Mouse (Mus musculus): ENCODE results near the gene Cacna2d2. TPM values are rescaled to one million over a fixed set of nuclear protein-coding genes. Genes with fewer than 3 reads are reported as not detected.

The Cacna2d2 gene
- polyA plus RNA-seq, 2 experiments: 0.29 to 9.3 TPM

DNA sequence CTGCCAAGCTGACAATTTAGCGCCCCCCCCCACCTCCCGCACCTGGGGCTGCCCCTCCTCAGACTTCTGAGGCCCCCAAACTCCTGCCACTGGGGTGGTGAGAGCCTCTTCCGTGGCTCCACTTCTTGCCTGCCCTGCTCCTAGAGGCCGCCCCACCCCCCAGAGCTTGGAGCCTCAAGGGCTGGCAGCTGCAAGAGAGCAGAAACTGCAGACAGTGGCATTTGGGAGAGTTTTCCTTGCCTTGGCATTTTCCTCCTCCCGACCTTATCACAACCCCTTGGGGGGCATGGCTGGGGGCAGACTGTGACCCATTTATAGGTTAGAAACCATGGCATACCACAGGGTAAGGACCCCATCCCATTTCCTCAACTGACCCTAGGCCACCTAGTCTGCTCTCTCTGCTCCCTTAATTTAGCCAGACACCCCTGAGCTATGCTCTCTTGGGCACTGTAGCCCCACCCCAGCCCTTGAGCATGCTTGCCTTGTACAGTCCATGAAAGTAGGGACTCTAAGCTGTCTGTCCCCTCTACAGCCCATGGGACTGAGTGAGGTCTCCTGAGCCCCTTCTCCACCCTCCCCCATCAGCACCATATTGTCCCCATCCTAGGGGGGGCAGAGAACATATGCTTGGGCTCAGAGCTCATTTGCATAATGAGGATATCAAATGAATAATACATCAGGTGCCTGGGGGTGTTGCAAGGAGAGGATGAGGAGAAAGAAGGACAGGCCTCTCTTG is 29.2 kb downstream of the Cacna2d2 start:
- ATAC-seq (ENCODE audit: low FRiP score, low read depth) (no peak), DNase-seq (ENCODE audit: low spot score) (no peak)
- H3K27ac ChIP-seq (replicated peaks; ENCODE audit: low read depth, low read length): no peak overlapping the region
- H3K9me3 ChIP-seq (ENCODE audit: control insufficient read depth, low read length): no peaks in the 10 kb centered on the region
- no peaks in the 10 kb centered on the region for H3K27me3 ChIP-seq (ENCODE audit: control insufficient read depth, insufficient read depth, low read length)
- H3K9ac ChIP-seq (ENCODE audit: low read depth, low read length, severe bottlenecking): no peak overlapping the region
- WGBS: 39% methylated on average over 5 of the region's 5 CpGs
- TF ChIP-seq POLR2A (IDR thresholded peaks at IDR 0.05; ENCODE audit: borderline replicate concordance, extremely low read depth, insufficient read depth, insufficient read length): no peak
- H3K4me1 ChIP-seq (ENCODE audit: control insufficient read depth, insufficient read depth, low read length): no peaks in the 10 kb centered on the region
- no peaks in the 10 kb centered on the region for H3K36me3 ChIP-seq (ENCODE audit: control insufficient read depth, insufficient read depth, low read length)
- no peak overlapping the region for H3K4me2 ChIP-seq (replicated peaks; ENCODE audit: low read depth, low read length, severe bottlenecking)
- no peak overlapping the region for H3K4me3 ChIP-seq (replicated peaks; ENCODE audit: low read length)

DNA sequence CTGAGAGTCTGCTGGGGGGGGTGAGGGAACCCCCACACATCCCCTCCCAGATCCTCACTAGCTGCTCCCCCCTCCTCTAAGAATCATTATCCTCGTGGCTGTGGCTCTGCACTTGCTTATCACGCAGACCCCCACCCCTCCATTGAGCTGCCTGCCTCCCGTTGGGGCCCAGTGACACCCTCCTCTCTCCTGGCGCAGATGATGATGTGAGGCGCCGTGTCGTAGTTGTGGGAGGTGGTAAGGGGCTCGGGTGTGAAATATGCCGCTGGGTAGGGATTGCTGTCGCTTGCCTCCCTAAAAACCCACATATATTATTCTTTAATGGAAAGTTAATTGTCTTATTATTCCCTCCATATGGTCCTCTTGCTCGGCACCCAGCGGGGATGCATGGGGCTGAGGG is 31.0 kb downstream of the Cacna2d2 start:
- no peak for ATAC-seq (ENCODE audit: low FRiP score, low read depth)
- H3K27ac ChIP-seq (replicated peaks; ENCODE audit: low read depth, low read length): no peak overlapping the region
- H3K9me3 ChIP-seq (ENCODE audit: control insufficient read depth, low read length): no peaks in the 10 kb centered on the region
- no peak overlapping the region for H3K4me2 ChIP-seq (replicated peaks; ENCODE audit: low read depth, low read length, severe bottlenecking)
- H3K9ac ChIP-seq (ENCODE audit: low read depth, low read length, severe bottlenecking): no peak overlapping the region
- WGBS: 34% methylated on average over 11 of the region's 12 CpGs
- H3K4me1 ChIP-seq (ENCODE audit: control insufficient read depth, insufficient read depth, low read length): peaks cover 11% of the 10 kb centered on the region
- no peaks in the 10 kb centered on the region for H3K36me3 ChIP-seq (ENCODE audit: control insufficient read depth, insufficient read depth, low read length)
- no peaks in the 10 kb centered on the region for H3K27me3 ChIP-seq (ENCODE audit: control insufficient read depth, insufficient read depth, low read length)
- TF ChIP-seq POLR2A (IDR thresholded peaks at IDR 0.05; ENCODE audit: borderline replicate concordance, extremely low read depth, insufficient read depth, insufficient read length): no peak
- H3K4me3 ChIP-seq (replicated peaks; ENCODE audit: low read length): no peak overlapping the region
- DNase-seq (ENCODE audit: low spot score): no peak

DNA sequence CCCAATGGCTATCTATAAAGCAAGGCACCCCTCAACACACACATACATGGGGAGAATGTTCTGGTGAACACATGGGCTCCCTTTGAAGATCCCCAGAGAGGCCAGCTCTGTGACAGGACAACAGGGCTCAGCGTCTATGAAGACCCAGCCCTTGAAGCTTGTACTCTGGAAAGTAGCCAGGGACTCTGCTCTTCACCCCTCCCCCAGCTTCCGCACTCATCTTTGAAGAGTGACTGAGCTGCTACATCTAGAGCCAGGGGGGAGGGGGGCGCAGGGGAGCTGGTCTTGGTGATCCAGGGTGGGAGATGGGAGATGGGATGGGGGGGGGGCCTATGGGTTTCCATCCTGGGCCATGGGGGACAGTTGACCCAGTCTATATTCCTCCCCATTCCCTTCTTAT is 33.1 kb downstream of the Cacna2d2 start:
- no peaks in the 10 kb centered on the region for H3K27me3 ChIP-seq (ENCODE audit: control insufficient read depth, insufficient read depth, low read length)
- H3K9me3 ChIP-seq (ENCODE audit: control insufficient read depth, low read length): no peaks in the 10 kb centered on the region
- H3K4me2 ChIP-seq (replicated peaks; ENCODE audit: low read depth, low read length, severe bottlenecking): no peak overlapping the region
- no peak overlapping the region for H3K9ac ChIP-seq (ENCODE audit: low read depth, low read length, severe bottlenecking)
- no peaks in the 10 kb centered on the region for H3K36me3 ChIP-seq (ENCODE audit: control insufficient read depth, insufficient read depth, low read length)
- WGBS: 71% methylated on average over 3 of the region's 3 CpGs
- no peak for ATAC-seq (ENCODE audit: low FRiP score, low read depth)
- no peak for DNase-seq (ENCODE audit: low spot score)
- no peak overlapping the region for H3K4me3 ChIP-seq (replicated peaks; ENCODE audit: low read length)
- H3K4me1 ChIP-seq (ENCODE audit: control insufficient read depth, insufficient read depth, low read length): peaks cover 12% of the 10 kb centered on the region
- no peak overlapping the region for H3K27ac ChIP-seq (replicated peaks; ENCODE audit: low read depth, low read length)
- no peak for TF ChIP-seq POLR2A (IDR thresholded peaks at IDR 0.05; ENCODE audit: borderline replicate concordance, extremely low read depth, insufficient read depth, insufficient read length)

DNA sequence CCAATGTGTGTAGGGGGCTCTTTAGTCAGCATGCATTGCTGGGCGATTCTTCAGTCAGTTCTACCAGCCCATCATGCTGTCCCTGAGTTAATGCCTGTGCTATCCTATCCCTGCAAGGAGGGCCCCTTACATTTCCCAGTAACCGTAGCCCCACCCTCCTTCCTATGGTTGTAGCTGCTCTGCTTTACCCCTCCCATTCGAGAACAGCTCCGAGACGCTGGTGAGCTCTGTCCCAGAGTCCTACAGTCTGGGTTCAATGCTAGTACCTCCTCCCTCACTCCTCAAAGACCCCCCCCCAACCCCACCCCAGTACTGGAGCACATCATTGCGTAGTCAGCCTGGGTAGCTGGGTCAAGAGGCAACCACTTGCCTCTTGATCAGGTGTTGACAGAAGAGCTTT is 35.4 kb downstream of the Cacna2d2 start:
- ATAC-seq (ENCODE audit: low FRiP score, low read depth) (no peak), DNase-seq (ENCODE audit: low spot score) (no peak)
- no peak overlapping the region for H3K4me2 ChIP-seq (replicated peaks; ENCODE audit: low read depth, low read length, severe bottlenecking)
- H3K27me3 ChIP-seq (ENCODE audit: control insufficient read depth, insufficient read depth, low read length): no peaks in the 10 kb centered on the region
- no peaks in the 10 kb centered on the region for H3K9me3 ChIP-seq (ENCODE audit: control insufficient read depth, low read length)
- H3K36me3 ChIP-seq (ENCODE audit: control insufficient read depth, insufficient read depth, low read length): no peaks in the 10 kb centered on the region
- no peak overlapping the region for H3K27ac ChIP-seq (replicated peaks; ENCODE audit: low read depth, low read length)
- H3K4me1 ChIP-seq (ENCODE audit: control insufficient read depth, insufficient read depth, low read length): peaks cover 12% of the 10 kb centered on the region
- no peak overlapping the region for H3K4me3 ChIP-seq (replicated peaks; ENCODE audit: low read length)
- WGBS: 12% methylated on average over 5 of the region's 6 CpGs
- no peak for TF ChIP-seq POLR2A (IDR thresholded peaks at IDR 0.05; ENCODE audit: borderline replicate concordance, extremely low read depth, insufficient read depth, insufficient read length)
- no peak overlapping the region for H3K9ac ChIP-seq (ENCODE audit: low read depth, low read length, severe bottlenecking)

DNA sequence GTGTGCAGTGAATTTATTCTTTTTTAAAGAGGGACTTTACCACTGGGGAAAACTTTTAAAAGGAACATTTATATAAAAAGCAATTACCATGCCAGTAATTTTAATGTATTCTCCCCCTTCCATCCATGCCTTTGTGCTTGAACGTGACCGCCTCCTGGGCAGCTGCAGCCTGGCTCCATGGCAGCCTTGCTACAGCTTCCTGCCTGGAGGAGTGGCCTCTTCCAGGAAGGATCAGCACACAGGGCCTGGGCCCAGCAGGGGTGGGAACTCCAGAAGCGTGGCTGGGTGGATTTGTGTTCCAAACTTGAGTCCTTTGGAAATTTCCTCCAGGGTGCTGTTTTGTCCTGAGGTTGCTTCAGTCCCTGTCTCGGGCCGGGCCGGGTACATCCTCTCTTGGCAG is 35.9 kb downstream of the Cacna2d2 start:
- Histone ChIP-seq H3K36me3 (ENCODE audit: control insufficient read depth, insufficient read depth, low read length) (no peaks in the 10 kb centered on the region), H3K27me3 (ENCODE audit: control insufficient read depth, insufficient read depth, low read length) (no peaks in the 10 kb centered on the region), H3K9me3 (ENCODE audit: control insufficient read depth, low read length) (no peaks in the 10 kb centered on the region), H3K9ac (ENCODE audit: low read depth, low read length, severe bottlenecking) (no peak overlapping the region), H3K4me1 (ENCODE audit: control insufficient read depth, insufficient read depth, low read length) (peaks cover 12% of the 10 kb centered on the region), H3K4me2 (replicated peaks; ENCODE audit: low read depth, low read length, severe bottlenecking) (no peak overlapping the region), H3K27ac (replicated peaks; ENCODE audit: low read depth, low read length) (no peak overlapping the region; the same call in 1 of the 2 replicates), H3K4me3 (replicated peaks; ENCODE audit: low read length) (no peak overlapping the region)
- WGBS: 25% methylated on average over 6 of the region's 6 CpGs
- ATAC-seq (ENCODE audit: low FRiP score, low read depth): no peak
- TF ChIP-seq POLR2A (IDR thresholded peaks at IDR 0.05; ENCODE audit: borderline replicate concordance, extremely low read depth, insufficient read depth, insufficient read length): no peak
- no peak for DNase-seq (ENCODE audit: low spot score)

Data from limb, embryonic 14.5 days (tissue).